Mouse (Mus musculus) kidney, postnatal 0 days (tissue): ENCODE measurements around the gene Tmem44. TPM values are rescaled to one million over a fixed set of nuclear protein-coding genes. Genes with fewer than 3 reads are reported as not detected.
A peak's percentile ranks its signal among the peaks of the same experiment; 100 is the strongest.

Experiments used
- ATAC-seq: fragments of 200-750 bp; cut with Nextera tagmentation; replicated peaks from 2 replicates; pipeline ENCODE4 v1.8.0; 2017; ENCODE audit warnings: low read depth, moderate number of reproducible peaks, moderate TSS enrichment, moderate library complexity; ENCODE audit not compliant: low FRiP score
- DNase-seq: peaks from one replicate; pipeline ENCODE4 v3.0.0-alpha.2; 2016; ENCODE audit warnings: low spot score
- H3K27ac ChIP-seq: fragments of 300-500 bp; sonication (generic); 2 replicates; pipeline ENCODE4 v1.5.1; 2014; ENCODE audit warnings: mild to moderate bottlenecking
- H3K27me3 ChIP-seq: fragments of 300-500 bp; sonication (generic); 2 replicates; pipeline ENCODE4 v1.6.1; 2014; ENCODE audit warnings: low read length, mixed read lengths; ENCODE audit not compliant: insufficient read depth
- H3K36me3 ChIP-seq: fragments of 300-500 bp; sonication (generic); 2 replicates; pipeline ENCODE4 v1.6.1; 2014; ENCODE audit warnings: low read length, mixed read lengths; ENCODE audit not compliant: insufficient read depth
- H3K4me1 ChIP-seq: fragments of 300-500 bp; sonication (generic); replicated peaks from 2 replicates; pipeline ENCODE4 v1.6.1; 2014; ENCODE audit warnings: antibody characterized with exemption, low read length, mixed read lengths; ENCODE audit not compliant: insufficient read depth
- H3K4me2 ChIP-seq: fragments of 300-500 bp; sonication (generic); 2 replicates; pipeline ENCODE4 v1.6.1; 2014; ENCODE audit warnings: mild to moderate bottlenecking, low read length, moderate library complexity, mixed read lengths
- H3K4me3 ChIP-seq: fragments of 300-500 bp; sonication (generic); replicated peaks from 2 replicates; pipeline ENCODE4 v1.5.1; 2014; ENCODE audit warnings: low read depth, low read length
- H3K9ac ChIP-seq: fragments of 300-500 bp; sonication (generic); 2 replicates; pipeline ENCODE4 v1.6.1; 2014; ENCODE audit warnings: low read depth, low read length
- H3K9me3 ChIP-seq: fragments of 300-500 bp; sonication (generic); replicated peaks from 2 replicates; pipeline ENCODE4 v1.6.1; 2016; ENCODE audit warnings: low read length, inconsistent platforms, mixed read lengths
- CTCF ChIP-seq: IDR thresholded peaks from 2 replicates; pipeline ENCODE4 v1.5.1; 2016; ENCODE audit warnings: antibody characterized with exemption, low read depth, mild to moderate bottlenecking, moderate library complexity
- WGBS: fragments of 180-500 bp; shearing (Covaris S2); extraction: QIAGEN DNeasy Blood & Tissue Kit; methylation state at CpG from one replicate; pipeline ENCODE4 v1.1.7; 2014; 5-methylcytosine and 5-hydroxymethylcytosine counted together
- polyA plus RNA-seq: library from polyadenylated mRNA; unstranded; fragments of >200 nt; fragmentation: Nextera tagmentation; extraction: Ambion mirVana; gene quantifications from 2 replicates; pipeline ENCODE4 v1.2.1, GENCODE M21; 2015

The Tmem44 gene
- polyA plus RNA-seq, 1 experiment from 2014 or later, result 13.8 TPM

- Histone ChIP-seq H3K4me1 (no peaks in the 10 kb centered on the region), H3K36me3 (no peaks in the 10 kb centered on the region), H3K27me3 (no peaks in the 10 kb centered on the region), H3K4me3 (no peak overlapping the region), H3K9ac (no peak overlapping the region), H3K27ac (no peak overlapping the region), H3K9me3 (no peaks in the 10 kb centered on the region), H3K4me2 (no peak overlapping the region)
- TF ChIP-seq CTCF, result peak; percentile 23; the same call in 1 of the 2 replicates
- ATAC-seq, result no peak
- DNase-seq, result no peak
- WGBS, result 48% methylated on average over 3 of the region's 3 CpGs
Measured at GRCm38 (mm10) chr16:30591990-30592389, 41.3 kb upstream of the Tmem44 start.

GRCm38 (mm10) chr16:30590264-30591209, 39.9 kb upstream of the Tmem44 start:
- 25% methylated on average over 7 of the region's 7 CpGs for WGBS
- Histone ChIP-seq H3K36me3 (no peaks in the 10 kb centered on the region), H3K9me3 (no peaks in the 10 kb centered on the region), H3K4me1 (no peaks in the 10 kb centered on the region), H3K27ac (no peak overlapping the region), H3K4me2 (no peak overlapping the region), H3K4me3 (no peak overlapping the region), H3K9ac (no peak overlapping the region), H3K27me3 (no peaks in the 10 kb centered on the region)
- ATAC-seq (no peak), DNase-seq (no peak)
- TF ChIP-seq CTCF, result peak; percentile 32; the same call in 1 of the 2 replicates

DNA sequence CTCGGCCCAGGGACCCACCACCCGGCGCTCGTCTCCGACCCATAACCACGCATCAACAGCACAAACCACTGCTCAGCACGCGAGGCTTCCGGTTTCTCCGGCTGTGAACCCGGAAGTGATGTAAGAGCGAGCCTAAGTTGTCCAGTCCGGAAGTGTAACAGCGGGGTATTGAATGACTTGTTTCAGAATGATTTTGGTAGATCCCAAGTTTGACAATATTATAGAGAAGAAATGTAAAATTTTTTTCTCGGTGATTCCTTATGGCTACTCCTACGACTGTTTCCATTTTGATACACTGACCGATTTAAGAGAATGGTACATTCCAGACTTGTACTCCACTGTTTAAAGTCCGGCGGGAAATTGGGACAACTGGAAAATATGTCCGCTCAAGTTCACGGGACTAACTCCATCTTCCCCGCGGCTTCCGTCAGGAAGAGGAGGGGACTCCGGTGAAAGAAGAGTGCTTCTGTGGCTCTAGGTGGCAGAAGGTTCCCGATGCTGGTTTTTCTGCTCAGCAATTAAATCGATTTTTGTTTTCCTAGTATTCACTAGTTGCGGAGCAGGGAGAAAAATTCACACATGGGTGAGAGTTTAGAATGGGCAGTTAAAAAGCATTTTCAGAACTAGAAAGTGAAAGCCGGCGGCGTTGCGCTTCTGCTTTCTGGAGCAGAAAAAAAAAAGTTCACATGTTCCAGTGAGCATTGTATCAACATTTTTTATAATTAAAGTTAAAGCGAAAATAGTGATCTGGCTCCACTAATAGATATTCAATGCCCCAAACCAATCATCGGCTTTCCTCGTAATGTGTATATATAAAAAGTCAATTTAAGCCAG, 37.1 kb upstream of the Tmem44 start, which contains the start of gene Lsg1:
Gene Lsg1, minus strand, starts transcription at position 99 of the 834 bp plus-strand sequence.
- TF ChIP-seq CTCF, result peak; percentile 58; the same call in 1 of the 2 replicates
- H3K27me3 ChIP-seq, result no peaks in the 10 kb centered on the region
- peak within 1 kb of the TSS; percentile 75 for H3K4me3 ChIP-seq
- no peaks in the 10 kb centered on the region for H3K9me3 ChIP-seq
- no peaks in the 10 kb centered on the region for H3K4me1 ChIP-seq
- H3K4me2 ChIP-seq, result peak within 1 kb of the TSS; percentile 84
- ATAC-seq, result peak; percentile 93
- peak within 1 kb of the TSS; percentile 68 for H3K9ac ChIP-seq
- WGBS, result 3% methylated on average over 35 of the region's 35 CpGs
- H3K27ac ChIP-seq, result peak within 1 kb of the TSS; percentile 60
- DNase-seq, result peak; percentile 97
- peaks cover 16% of the 10 kb centered on the region for H3K36me3 ChIP-seq

DNA sequence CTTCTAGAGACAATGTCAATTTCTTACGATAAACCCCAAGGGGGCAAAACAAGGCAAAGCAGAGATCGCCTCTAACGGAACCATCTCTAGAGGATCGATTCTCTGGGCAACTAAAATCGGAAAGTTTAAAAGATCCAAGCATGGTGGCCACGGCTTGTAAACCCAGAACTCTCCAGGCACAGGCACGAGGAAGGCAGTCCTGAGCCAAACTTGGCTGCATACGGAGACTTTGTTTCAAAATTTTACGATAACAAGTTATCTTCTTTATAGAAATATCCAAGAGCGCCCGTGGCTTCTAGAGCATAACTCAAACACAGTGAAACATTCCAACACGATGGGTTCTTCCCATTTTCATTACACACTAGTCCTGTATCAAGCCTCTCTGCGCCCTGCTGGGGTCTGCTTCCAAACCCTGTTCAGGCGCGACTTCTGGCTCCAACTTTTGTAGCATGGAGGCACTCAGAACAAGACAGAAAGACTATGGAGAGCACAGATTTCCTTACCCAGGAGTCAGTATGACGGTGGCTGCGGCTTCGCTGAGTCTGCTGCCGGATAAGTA, 36.4 kb upstream of the Tmem44 start:
- H3K4me1 ChIP-seq, result no peaks in the 10 kb centered on the region
- H3K27ac ChIP-seq, result peak overlapping the region; percentile 60
- peaks cover 23% of the 10 kb centered on the region for H3K36me3 ChIP-seq
- H3K9ac ChIP-seq, result peak overlapping the region; percentile 68
- ATAC-seq (no peak; the same call in 1 of the 2 replicates), DNase-seq (no peak)
- H3K27me3 ChIP-seq, result no peaks in the 10 kb centered on the region
- H3K9me3 ChIP-seq, result no peaks in the 10 kb centered on the region
- H3K4me3 ChIP-seq, result peak overlapping the region; percentile 75
- TF ChIP-seq CTCF, result no peak
- WGBS, result 2% methylated on average over 19 of the region's 19 CpGs
- H3K4me2 ChIP-seq, result peak overlapping the region; percentile 84

- whole genome bisulfite sequencing, result 81% methylated on average over 5 of the region's 5 CpGs
- H3K4me3 ChIP-seq, result no peak overlapping the region
- no peak for ATAC-seq
- peaks cover 74% of the 10 kb centered on the region for H3K36me3 ChIP-seq
- no peaks in the 10 kb centered on the region for H3K9me3 ChIP-seq
- no peak overlapping the region for H3K27ac ChIP-seq
- no peak for DNase-seq
- no peak overlapping the region for H3K9ac ChIP-seq
- TF ChIP-seq CTCF, result no peak
- no peak overlapping the region for H3K4me2 ChIP-seq
- no peaks in the 10 kb centered on the region for H3K27me3 ChIP-seq
- no peaks in the 10 kb centered on the region for H3K4me1 ChIP-seq
Measured at GRCm38 (mm10) chr16:30580765-30581164, 30.1 kb upstream of the Tmem44 start.

- no peaks in the 10 kb centered on the region for H3K4me1 ChIP-seq
- WGBS, result 87% methylated on average over 1 of the region's 1 CpGs
- H3K27me3 ChIP-seq, result no peaks in the 10 kb centered on the region
- no peak for TF ChIP-seq CTCF
- H3K4me2 ChIP-seq, result no peak overlapping the region
- no peak overlapping the region for H3K4me3 ChIP-seq
- H3K9ac ChIP-seq, result no peak overlapping the region
- H3K27ac ChIP-seq, result no peak overlapping the region
- no peak for ATAC-seq
- H3K36me3 ChIP-seq, result peaks cover 71% of the 10 kb centered on the region
- no peaks in the 10 kb centered on the region for H3K9me3 ChIP-seq
- DNase-seq, result no peak
Measured at GRCm38 (mm10) chr16:30576392-30576791, 25.8 kb upstream of the Tmem44 start.
